Mouse (Mus musculus) E14TG2a.4 (cell line): ENCODE data around the gene Trim69.
"Not testable (repeated sequence)": the region's sequence is repeated elsewhere in the genome, so short reads cannot be mapped to it uniquely, and the experiment has no call there.

Experiments used
- H3K27me3 ChIP-seq: 2 replicates; pipeline ENCODE4 v1.6.1; 2014; ENCODE audit warnings: low read length, control low read depth; ENCODE audit not compliant: insufficient read depth
- H3K36me3 ChIP-seq: 2 replicates; pipeline ENCODE4 v1.6.1; 2014; ENCODE audit warnings: low read length, control low read depth; ENCODE audit not compliant: insufficient read depth
- H3K4me1 ChIP-seq: replicated peaks from 2 replicates; pipeline ENCODE4 v1.6.1; 2014; ENCODE audit warnings: low read depth, low read length, control low read depth
- H3K4me3 ChIP-seq: replicated peaks from 2 replicates; pipeline ENCODE4 v1.5.1; 2014; ENCODE audit warnings: mild to moderate bottlenecking, low read length
- H3K9me3 ChIP-seq: 2 replicates; pipeline ENCODE4 v1.6.1; 2014; ENCODE audit warnings: low read length, control low read depth
- CTCF ChIP-seq: conservative IDR thresholded peaks from 2 replicates; pipeline ENCODE4 v1.5.1; 2014; ENCODE audit warnings: low read length
- NANOG ChIP-seq: IDR thresholded peaks from 2 replicates; pipeline ENCODE4 v1.6.1; 2014; ENCODE audit warnings: borderline replicate concordance, low read length, mixed read lengths
- POU5F1 ChIP-seq: IDR thresholded peaks from 2 replicates; pipeline ENCODE4 v1.6.1; 2014; ENCODE audit warnings: low read length, borderline replicate concordance

Trim69 gene

GRCm38 (mm10) chr2:122210534-122211228, 50.2 kb downstream of the Trim69 start:
- TF ChIP-seq CTCF (no peak), POU5F1 (no peak), NANOG (no peak)
- Histone ChIP-seq H3K9me3 (no peaks in the 10 kb centered on the region), H3K36me3 (no peaks in the 10 kb centered on the region), H3K27me3 (no peaks in the 10 kb centered on the region), H3K4me3 (no peak overlapping the region), H3K4me1 (peaks cover 11% of the 10 kb centered on the region; the same call in 1 of the 2 replicates)

- H3K4me1 ChIP-seq, H3K27me3 ChIP-seq, H3K9me3 ChIP-seq, H3K36me3 ChIP-seq, H3K4me3 ChIP-seq: not testable (repeated sequence)
Measured at GRCm38 (mm10) chr2:122217075-122217474, 56.6 kb downstream of the Trim69 start.

- Histone ChIP-seq H3K4me1 (no peaks in the 10 kb centered on the region; the same call in 1 of the 2 replicates), H3K9me3 (no peaks in the 10 kb centered on the region; the same call in 1 of the 2 replicates), H3K4me3 (no peak overlapping the region), H3K27me3 (no peaks in the 10 kb centered on the region), H3K36me3 (no peaks in the 10 kb centered on the region)
- TF ChIP-seq CTCF: no peak
- no peak for TF ChIP-seq NANOG
- TF ChIP-seq POU5F1: no peak
Measured at GRCm38 (mm10) chr2:122218234-122218633, 57.7 kb downstream of the Trim69 start.

- Histone ChIP-seq H3K4me1 (no peaks in the 10 kb centered on the region; the same call in 1 of the 2 replicates), H3K36me3 (no peaks in the 10 kb centered on the region), H3K4me3 (no peak overlapping the region), H3K27me3 (no peaks in the 10 kb centered on the region), H3K9me3 (no peaks in the 10 kb centered on the region; the same call in 1 of the 2 replicates)
- TF ChIP-seq NANOG: no peak
Measured at GRCm38 (mm10) chr2:122221378-122221777, 60.9 kb downstream of the Trim69 start.

GRCm38 (mm10) chr2:122221798-122222197, 61.3 kb downstream of the Trim69 start:
- H3K4me1 ChIP-seq: no peaks in the 10 kb centered on the region; the same call in 1 of the 2 replicates
- no peak for TF ChIP-seq POU5F1
- no peaks in the 10 kb centered on the region for H3K27me3 ChIP-seq
- H3K9me3 ChIP-seq: no peaks in the 10 kb centered on the region
- no peak overlapping the region for H3K4me3 ChIP-seq
- H3K36me3 ChIP-seq: no peaks in the 10 kb centered on the region

- H3K4me3 ChIP-seq: no peak overlapping the region
- TF ChIP-seq CTCF: no peak
- no peak for TF ChIP-seq POU5F1
- no peak for TF ChIP-seq NANOG
- H3K4me1 ChIP-seq: no peaks in the 10 kb centered on the region; the same call in 1 of the 2 replicates
- no peaks in the 10 kb centered on the region for H3K36me3 ChIP-seq
- H3K27me3 ChIP-seq: no peaks in the 10 kb centered on the region
- H3K9me3 ChIP-seq: no peaks in the 10 kb centered on the region
Measured at GRCm38 (mm10) chr2:122222272-122222671, 61.8 kb downstream of the Trim69 start.

GRCm38 (mm10) chr2:122223654-122224053, 63.2 kb downstream of the Trim69 start:
- TF ChIP-seq POU5F1: no peak
- TF ChIP-seq NANOG: no peak
- no peak for TF ChIP-seq CTCF
- no peaks in the 10 kb centered on the region for H3K36me3 ChIP-seq
- no peaks in the 10 kb centered on the region; the same call in 1 of the 2 replicates for H3K4me1 ChIP-seq
- H3K4me3 ChIP-seq: no peak overlapping the region
- H3K9me3 ChIP-seq: no peaks in the 10 kb centered on the region
- H3K27me3 ChIP-seq: no peaks in the 10 kb centered on the region
